Mouse (Mus musculus) cerebellum, adult 9-10 months (tissue): ENCODE results near the gene Cd38.

ENCODE experiments used
- DNase-seq: peaks from one replicate; pipeline ENCODE4 v3.0.0; 2022

Cd38 gene

GRCm38 (mm10) chr5:43868253-43868652 lies at the start of gene Cd38:
Gene Cd38 (plus strand): TSS chr5:43868553.
- no peak for DNase-seq

GRCm38 (mm10) chr5:43818695-43819094 lies 49.7 kb upstream of the Cd38 start, which contains the start of gene Bst1:
Gene Bst1 (plus strand): TSS chr5:43818885.
- DNase-seq: no peak

GRCm38 (mm10) chr5:43820785-43821184 lies 47.6 kb upstream of the Cd38 start:
- DNase-seq: no peak

- no peak for DNase-seq
These were observed 46.8 kb upstream of the Cd38 start, which contains the start of gene Fbxl5 for GRCm38 (mm10) chr5:43821538-43821937. Gene Fbxl5 (minus strand): TSS chr5:43821638.

- no peak for DNase-seq
These were observed 46.2 kb upstream of the Cd38 start for GRCm38 (mm10) chr5:43822199-43822598.

GRCm38 (mm10) chr5:43822824-43823223 lies 45.5 kb upstream of the Cd38 start:
- no peak for DNase-seq

- DNase-seq: no peak
These were observed 43.8 kb upstream of the Cd38 start for GRCm38 (mm10) chr5:43824580-43824979.

GRCm38 (mm10) chr5:43826883-43827282 lies 41.5 kb upstream of the Cd38 start:
- no peak for DNase-seq

GRCm38 (mm10) chr5:43827366-43827765 lies 41.0 kb upstream of the Cd38 start:
- no peak for DNase-seq

GRCm38 (mm10) chr5:43836590-43836989 lies 31.8 kb upstream of the Cd38 start:
- DNase-seq: peak; percentile 20

- peak; percentile 52 for DNase-seq
These were observed 31.0 kb upstream of the Cd38 start for GRCm38 (mm10) chr5:43837372-43837771.

GRCm38 (mm10) chr5:43841144-43842010 lies 27.0 kb upstream of the Cd38 start:
- DNase-seq: peak; percentile 47

- DNase-seq: no peak
These were observed 26.4 kb upstream of the Cd38 start for GRCm38 (mm10) chr5:43842011-43842285.

GRCm38 (mm10) chr5:43842576-43843155 lies 25.7 kb upstream of the Cd38 start:
- no peak for DNase-seq

GRCm38 (mm10) chr5:43845083-43845482 lies 23.3 kb upstream of the Cd38 start:
- DNase-seq: no peak

GRCm38 (mm10) chr5:43845646-43846045 lies 22.7 kb upstream of the Cd38 start:
- no peak for DNase-seq

- DNase-seq: no peak
These were observed 22.1 kb upstream of the Cd38 start for GRCm38 (mm10) chr5:43846227-43846626.

GRCm38 (mm10) chr5:43847555-43847954 lies 20.8 kb upstream of the Cd38 start:
- DNase-seq: no peak

- no peak for DNase-seq
These were observed 20.1 kb upstream of the Cd38 start for GRCm38 (mm10) chr5:43848275-43848674.

GRCm38 (mm10) chr5:43853096-43853867 lies 15.1 kb upstream of the Cd38 start:
- no peak for DNase-seq

GRCm38 (mm10) chr5:43853868-43854488 lies 14.4 kb upstream of the Cd38 start:
- no peak for DNase-seq

- DNase-seq: no peak
These were observed 12.6 kb upstream of the Cd38 start for GRCm38 (mm10) chr5:43855769-43856168.

- no peak for DNase-seq
These were observed 8.7 kb upstream of the Cd38 start for GRCm38 (mm10) chr5:43859663-43860062.
